Mouse (Mus musculus): Measurements from ENCODE around the gene Slc51a. TPM values are rescaled to one million over a fixed set of nuclear protein-coding genes. Genes with fewer than 3 reads are reported as not detected.

Slc51a gene
- polyA plus RNA-seq, 1 experiment from 2014 or later = 0.26 TPM

- DNase-seq (ENCODE audit: low spot score, missing footprints) (no peak), ATAC-seq (ENCODE audit: low FRiP score) (no peak)
- Histone ChIP-seq H3K9me3 (ENCODE audit: control insufficient read depth, low read length) (no peaks in the 10 kb centered on the region), H3K27ac (ENCODE audit: low read depth, low read length) (no peak overlapping the region), H3K4me2 (no peak overlapping the region), H3K27me3 (ENCODE audit: control insufficient read depth, insufficient read depth, low read length) (no peaks in the 10 kb centered on the region), H3K4me3 (ENCODE audit: low read depth, low read length) (no peak overlapping the region), H3K36me3 (ENCODE audit: control insufficient read depth, insufficient read depth, low read length) (no peaks in the 10 kb centered on the region), H3K9ac (ENCODE audit: low read length) (no peak overlapping the region), H3K4me1 (ENCODE audit: control insufficient read depth, insufficient read depth, low read length) (no peaks in the 10 kb centered on the region)
- WGBS = 48% methylated on average over 7 of the region's 7 CpGs
These were observed 3.2 kb downstream of the Slc51a start for GRCm38 (mm10) chr16:32484431-32484871.

- WGBS = 79% methylated on average over 2 of the region's 2 CpGs
- Histone ChIP-seq H3K9me3 (ENCODE audit: control insufficient read depth, low read length) (no peaks in the 10 kb centered on the region), H3K36me3 (ENCODE audit: control insufficient read depth, insufficient read depth, low read length) (no peaks in the 10 kb centered on the region), H3K9ac (ENCODE audit: low read length) (no peak overlapping the region), H3K27ac (ENCODE audit: low read depth, low read length) (no peak overlapping the region), H3K27me3 (ENCODE audit: control insufficient read depth, insufficient read depth, low read length) (no peaks in the 10 kb centered on the region), H3K4me2 (no peak overlapping the region), H3K4me1 (ENCODE audit: control insufficient read depth, insufficient read depth, low read length) (no peaks in the 10 kb centered on the region), H3K4me3 (ENCODE audit: low read depth, low read length) (no peak overlapping the region)
- DNase-seq (ENCODE audit: low spot score, missing footprints) (no peak), ATAC-seq (ENCODE audit: low FRiP score) (no peak)
These were observed 8.3 kb downstream of the Slc51a start for GRCm38 (mm10) chr16:32479415-32479814.

DNA sequence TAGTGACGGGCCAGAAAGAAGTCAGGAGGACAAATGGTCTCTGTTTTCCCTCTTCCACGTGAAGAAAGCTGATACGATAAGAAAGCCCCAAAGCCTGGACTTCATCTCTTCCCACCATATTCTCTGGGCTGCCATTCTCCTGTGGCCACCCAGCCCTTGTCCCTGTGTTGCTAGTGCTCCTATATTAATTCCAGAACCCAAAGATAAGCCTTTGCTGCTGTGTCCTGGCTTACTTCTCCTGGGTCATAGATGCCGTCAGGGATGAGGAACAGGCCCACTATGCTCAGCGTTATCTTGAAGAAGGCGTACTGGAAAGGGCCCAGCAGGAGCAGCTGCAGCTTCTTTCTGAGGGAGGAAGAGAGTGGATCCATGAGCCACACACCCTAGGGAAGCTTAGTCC lies 10.4 kb downstream of the Slc51a start:
- H3K4me2 ChIP-seq = no peak overlapping the region
- H3K4me1 ChIP-seq (ENCODE audit: control insufficient read depth, insufficient read depth, low read length) = no peaks in the 10 kb centered on the region
- H3K9ac ChIP-seq (ENCODE audit: low read length) = no peak overlapping the region
- no peak for DNase-seq (ENCODE audit: low spot score, missing footprints)
- H3K36me3 ChIP-seq (ENCODE audit: control insufficient read depth, insufficient read depth, low read length) = no peaks in the 10 kb centered on the region
- no peaks in the 10 kb centered on the region for H3K27me3 ChIP-seq (ENCODE audit: control insufficient read depth, insufficient read depth, low read length)
- H3K9me3 ChIP-seq (ENCODE audit: control insufficient read depth, low read length) = no peaks in the 10 kb centered on the region
- no peak for ATAC-seq (ENCODE audit: low FRiP score)
- WGBS = 90% methylated on average over 6 of the region's 6 CpGs
- no peak overlapping the region for H3K4me3 ChIP-seq (ENCODE audit: low read depth, low read length)
- H3K27ac ChIP-seq (ENCODE audit: low read depth, low read length) = no peak overlapping the region

GRCm38 (mm10) chr16:32472276-32473015 lies 15.2 kb downstream of the Slc51a start:
- no peak overlapping the region for H3K27ac ChIP-seq (ENCODE audit: low read depth, low read length)
- no peak for DNase-seq (ENCODE audit: low spot score, missing footprints)
- no peaks in the 10 kb centered on the region for H3K4me1 ChIP-seq (ENCODE audit: control insufficient read depth, insufficient read depth, low read length)
- no peaks in the 10 kb centered on the region for H3K9me3 ChIP-seq (ENCODE audit: control insufficient read depth, low read length)
- H3K9ac ChIP-seq (ENCODE audit: low read length) = no peak overlapping the region
- ATAC-seq (ENCODE audit: low FRiP score) = no peak
- H3K4me2 ChIP-seq = no peak overlapping the region
- WGBS = 83% methylated on average over 7 of the region's 7 CpGs
- H3K4me3 ChIP-seq (ENCODE audit: low read depth, low read length) = no peak overlapping the region
- peaks cover 4% of the 10 kb centered on the region; the same call in 1 of the 2 replicates for H3K36me3 ChIP-seq (ENCODE audit: control insufficient read depth, insufficient read depth, low read length)
- H3K27me3 ChIP-seq (ENCODE audit: control insufficient read depth, insufficient read depth, low read length) = no peaks in the 10 kb centered on the region

GRCm38 (mm10) chr16:32469404-32470105 lies 18.1 kb downstream of the Slc51a start:
- no peaks in the 10 kb centered on the region for H3K27me3 ChIP-seq (ENCODE audit: control insufficient read depth, insufficient read depth, low read length)

GRCm38 (mm10) chr16:32468488-32468887 lies 19.2 kb downstream of the Slc51a start:
- Histone ChIP-seq H3K4me2 (no peak overlapping the region), H3K27me3 (ENCODE audit: control insufficient read depth, insufficient read depth, low read length) (no peaks in the 10 kb centered on the region), H3K4me1 (ENCODE audit: control insufficient read depth, insufficient read depth, low read length) (no peaks in the 10 kb centered on the region), H3K9ac (ENCODE audit: low read length) (no peak overlapping the region), H3K36me3 (ENCODE audit: control insufficient read depth, insufficient read depth, low read length) (peaks cover 4% of the 10 kb centered on the region; the same call in 1 of the 2 replicates), H3K27ac (ENCODE audit: low read depth, low read length) (no peak overlapping the region), H3K4me3 (ENCODE audit: low read depth, low read length) (no peak overlapping the region), H3K9me3 (ENCODE audit: control insufficient read depth, low read length) (no peaks in the 10 kb centered on the region)
- WGBS = 91% methylated on average over 3 of the region's 3 CpGs
- DNase-seq (ENCODE audit: low spot score, missing footprints) = no peak
- no peak for ATAC-seq (ENCODE audit: low FRiP score)

More at GRCm38 (mm10) chr16:32469404-32470105, 18.1 kb downstream of the Slc51a start:
- Histone ChIP-seq H3K36me3 (ENCODE audit: control insufficient read depth, insufficient read depth, low read length) (peaks cover 4% of the 10 kb centered on the region; the same call in 1 of the 2 replicates), H3K9me3 (ENCODE audit: control insufficient read depth, low read length) (no peaks in the 10 kb centered on the region), H3K27ac (ENCODE audit: low read depth, low read length) (no peak overlapping the region), H3K4me1 (ENCODE audit: control insufficient read depth, insufficient read depth, low read length) (no peaks in the 10 kb centered on the region), H3K4me2 (no peak overlapping the region), H3K9ac (ENCODE audit: low read length) (no peak overlapping the region), H3K4me3 (ENCODE audit: low read depth, low read length) (no peak overlapping the region)
- no peak for ATAC-seq (ENCODE audit: low FRiP score)
- DNase-seq (ENCODE audit: low spot score, missing footprints) = no peak
- WGBS = 86% methylated on average over 5 of the region's 5 CpGs

DNA sequence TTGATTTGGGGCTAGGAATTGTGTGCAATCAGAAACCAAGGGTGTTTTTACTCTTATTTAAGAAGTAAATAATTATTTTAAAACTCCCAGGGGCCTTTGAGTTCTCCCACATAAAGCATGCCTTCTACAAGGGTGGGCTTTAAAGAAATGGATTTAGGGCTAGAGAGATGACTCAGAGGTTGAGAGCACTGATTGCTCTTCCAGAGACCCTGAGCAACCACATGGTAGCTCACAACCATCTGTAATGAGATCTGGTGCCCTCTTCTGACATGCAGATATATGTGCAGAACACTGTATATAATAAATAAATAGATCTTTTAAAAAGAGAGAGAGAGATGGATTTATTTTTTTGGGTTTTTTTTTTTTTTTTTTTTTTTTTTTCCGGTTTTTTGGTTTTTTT lies 22.8 kb downstream of the Slc51a start:
- H3K9ac ChIP-seq (ENCODE audit: low read length) = no peak overlapping the region
- H3K9me3 ChIP-seq (ENCODE audit: control insufficient read depth, low read length) = no peaks in the 10 kb centered on the region
- no peaks in the 10 kb centered on the region; the same call in 1 of the 2 replicates for H3K36me3 ChIP-seq (ENCODE audit: control insufficient read depth, insufficient read depth, low read length)
- no peak overlapping the region for H3K4me2 ChIP-seq
- no peak overlapping the region for H3K4me3 ChIP-seq (ENCODE audit: low read depth, low read length)
- no peak overlapping the region for H3K27ac ChIP-seq (ENCODE audit: low read depth, low read length)
- no peaks in the 10 kb centered on the region for H3K4me1 ChIP-seq (ENCODE audit: control insufficient read depth, insufficient read depth, low read length)
- no peak for DNase-seq (ENCODE audit: low spot score, missing footprints)
- no CpG with 5 or more reads among the region's 1 CpGs for WGBS
- no peak for ATAC-seq (ENCODE audit: low FRiP score)
- H3K27me3 ChIP-seq (ENCODE audit: control insufficient read depth, insufficient read depth, low read length) = no peaks in the 10 kb centered on the region

DNA sequence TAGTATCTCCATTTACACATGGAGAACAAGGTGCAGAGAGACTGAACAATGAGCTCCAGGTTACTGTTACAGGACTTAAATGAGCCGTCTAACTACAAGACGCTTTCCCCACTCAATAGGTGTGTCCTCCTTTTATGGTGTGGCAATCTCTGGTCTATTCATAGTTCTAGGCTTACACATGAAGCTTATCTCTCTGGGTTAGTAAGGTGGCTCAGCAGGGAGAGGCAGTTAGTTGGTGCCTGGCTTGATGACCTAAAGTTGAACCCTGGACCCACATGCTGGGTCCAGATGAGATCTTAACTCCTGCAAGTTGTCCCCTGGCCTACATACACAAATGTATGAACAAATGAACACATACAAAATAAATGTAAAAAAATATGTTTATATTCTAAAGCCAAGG lies 24.3 kb downstream of the Slc51a start:
- no peak overlapping the region for H3K4me2 ChIP-seq
- no peaks in the 10 kb centered on the region for H3K9me3 ChIP-seq (ENCODE audit: control insufficient read depth, low read length)
- H3K9ac ChIP-seq (ENCODE audit: low read length) = no peak overlapping the region
- H3K27me3 ChIP-seq (ENCODE audit: control insufficient read depth, insufficient read depth, low read length) = no peaks in the 10 kb centered on the region
- WGBS = 97% methylated on average over 2 of the region's 2 CpGs
- no peak for ATAC-seq (ENCODE audit: low FRiP score)
- no peak for DNase-seq (ENCODE audit: low spot score, missing footprints)
- H3K36me3 ChIP-seq (ENCODE audit: control insufficient read depth, insufficient read depth, low read length) = no peaks in the 10 kb centered on the region; the same call in 1 of the 2 replicates
- no peaks in the 10 kb centered on the region for H3K4me1 ChIP-seq (ENCODE audit: control insufficient read depth, insufficient read depth, low read length)
- no peak overlapping the region for H3K27ac ChIP-seq (ENCODE audit: low read depth, low read length)
- no peak overlapping the region for H3K4me3 ChIP-seq (ENCODE audit: low read depth, low read length)

DNA sequence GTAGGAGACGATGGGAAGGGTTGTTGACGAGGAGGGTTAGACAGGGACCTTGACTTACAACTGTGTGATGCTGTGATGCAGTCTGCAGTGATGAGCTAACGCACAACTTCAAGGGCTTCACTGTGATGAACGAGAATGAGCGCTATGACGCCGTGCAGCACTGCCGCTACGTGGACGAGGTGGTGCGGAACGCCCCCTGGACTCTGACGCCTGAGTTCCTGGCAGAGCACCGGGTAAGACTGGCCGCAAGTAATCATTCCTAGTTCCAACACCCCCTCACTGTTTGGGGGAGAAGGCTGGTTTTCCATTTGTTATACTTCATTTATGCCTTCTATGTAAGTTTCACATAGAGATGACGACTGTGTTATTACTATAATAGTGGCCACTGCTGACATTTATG lies 24.7 kb downstream of the Slc51a start:
- whole genome bisulfite sequencing = 95% methylated on average over 16 of the region's 16 CpGs

More for the DNA sequence above, 24.7 kb downstream of the Slc51a start:
- Histone ChIP-seq H3K9me3 (ENCODE audit: control insufficient read depth, low read length) (no peaks in the 10 kb centered on the region), H3K27ac (ENCODE audit: low read depth, low read length) (no peak overlapping the region), H3K36me3 (ENCODE audit: control insufficient read depth, insufficient read depth, low read length) (no peaks in the 10 kb centered on the region; the same call in 1 of the 2 replicates), H3K9ac (ENCODE audit: low read length) (no peak overlapping the region), H3K4me1 (ENCODE audit: control insufficient read depth, insufficient read depth, low read length) (no peaks in the 10 kb centered on the region), H3K27me3 (ENCODE audit: control insufficient read depth, insufficient read depth, low read length) (no peaks in the 10 kb centered on the region), H3K4me2 (no peak overlapping the region), H3K4me3 (ENCODE audit: low read depth, low read length) (no peak overlapping the region)
- no peak for ATAC-seq (ENCODE audit: low FRiP score)
- no peak for DNase-seq (ENCODE audit: low spot score, missing footprints)
